Comparison of ENCODE assay signal across 8 mouse cellular contexts in genomic region chr15:96287369-96287975, GRCm38 (mm10). TPM values are rescaled to one million over a fixed set of nuclear protein-coding genes. Genes with fewer than 3 reads are reported as not detected.
A peak's percentile ranks its signal among the peaks of the same experiment; 100 is the strongest.
DNase-seq lines count a peak whose midpoint lies in the region; ATAC-seq and TF ChIP-seq lines count a peak whose summit lies in the region.

Gene Arid2, plus strand, starts transcription at chr15:96287518.

- WGBS in heart, embryonic 11.5 days (ENCODE audit: insufficient replicate concordance): under 1% methylated on average over 48 of the region's 67 CpGs
- 1% methylated on average over 47 of the region's 67 CpGs for WGBS in kidney, embryonic 15.5 days
- under 1% methylated on average over 52 of the region's 67 CpGs for WGBS in liver, embryonic 13.5 days (ENCODE audit: insufficient replicate concordance)
- 0% methylated on average over 27 of the region's 67 CpGs for WGBS in stomach, postnatal 0 days

- peak within 1 kb of the TSS; percentile 88 for H3K4me2 ChIP-seq in heart, embryonic 11.5 days
- H3K4me2 ChIP-seq in kidney, embryonic 15.5 days: peak within 1 kb of the TSS; percentile 69
- peak within 1 kb of the TSS; percentile 90 for H3K4me2 ChIP-seq in liver, embryonic 13.5 days
- H3K4me2 ChIP-seq in stomach, postnatal 0 days (replicated peaks; ENCODE audit: low read depth): peak within 1 kb of the TSS; percentile 78

- no peaks in the 10 kb centered on the region for H3K9me3 ChIP-seq in heart, embryonic 11.5 days (replicated peaks; ENCODE audit: control insufficient read depth, low read length)
- no peaks in the 10 kb centered on the region for H3K9me3 ChIP-seq in kidney, embryonic 15.5 days (replicated peaks)
- no peaks in the 10 kb centered on the region for H3K9me3 ChIP-seq in liver, embryonic 13.5 days (replicated peaks)
- no peaks in the 10 kb centered on the region for H3K9me3 ChIP-seq in stomach, postnatal 0 days (ENCODE audit: control insufficient read depth, low read length)

- DNase-seq in 416B (ENCODE audit: low read depth): peak; percentile 65
- DNase-seq in adrenal gland, postnatal 25 days: peak; percentile 73
- peak; percentile 57 for DNase-seq in liver, embryonic 13.5 days
- DNase-seq in natural killer cell, adult 2 months (ENCODE audit: low spot score in 2 of 2): peak; percentile 56 to 63
- peak; percentile 83 for DNase-seq in stomach, postnatal 0 days (ENCODE audit: low spot score)

- H3K4me1 ChIP-seq in embryonic fibroblast, embryonic 13.5 days (ENCODE audit: control insufficient read depth, insufficient read depth, low read length): peaks cover 6% of the 10 kb centered on the region; the same call in 1 of the 2 replicates
- H3K4me1 ChIP-seq in heart, embryonic 11.5 days (ENCODE audit: control insufficient read depth, insufficient read depth, low read length): peaks cover 18% of the 10 kb centered on the region
- peaks cover 30% of the 10 kb centered on the region for H3K4me1 ChIP-seq in kidney, embryonic 15.5 days
- H3K4me1 ChIP-seq in liver, embryonic 13.5 days (replicated peaks): peaks cover 43% of the 10 kb centered on the region
- no peaks in the 10 kb centered on the region for H3K4me1 ChIP-seq in stomach, postnatal 0 days (replicated peaks; ENCODE audit: control insufficient read depth, insufficient read depth)

- TF ChIP-seq POLR2A in embryonic fibroblast, embryonic 13.5 days (IDR thresholded peaks at IDR 0.05; ENCODE audit: low read depth, low read length): peak; percentile 22; the same call in 1 of the 2 replicates

- H3K27ac ChIP-seq in embryonic fibroblast, embryonic 13.5 days (ENCODE audit: insufficient read depth, low read length): peak within 1 kb of the TSS; percentile 96
- peak within 1 kb of the TSS; percentile 100 for H3K27ac ChIP-seq in heart, embryonic 11.5 days (ENCODE audit: low read depth, low read length)
- H3K27ac ChIP-seq in kidney, embryonic 15.5 days: peak within 1 kb of the TSS; percentile 100
- peak within 1 kb of the TSS; percentile 98 for H3K27ac ChIP-seq in liver, embryonic 13.5 days
- H3K27ac ChIP-seq in stomach, postnatal 0 days (replicated peaks): peak within 1 kb of the TSS; percentile 100

- peak within 1 kb of the TSS; percentile 98 for H3K9ac ChIP-seq in heart, embryonic 11.5 days (ENCODE audit: low read depth, low read length)
- peak within 1 kb of the TSS; percentile 99 for H3K9ac ChIP-seq in kidney, embryonic 15.5 days
- H3K9ac ChIP-seq in liver, embryonic 13.5 days: peak within 1 kb of the TSS; percentile 98
- H3K9ac ChIP-seq in stomach, postnatal 0 days (ENCODE audit: low read length): peak within 1 kb of the TSS; percentile 99

- TF ChIP-seq CTCF in embryonic fibroblast, embryonic 13.5 days (IDR thresholded peaks at IDR 0.05; ENCODE audit: borderline replicate concordance, insufficient read depth, low read length): no peak
- TF ChIP-seq CTCF in stomach, postnatal 0 days (IDR thresholded peaks at IDR 0.05; ENCODE audit: low read depth): no peak

- no peak for TF ChIP-seq EP300 in stomach, postnatal 0 days (optimal IDR thresholded peaks at IDR 0.05)

- no peaks in the 10 kb centered on the region for H3K27me3 ChIP-seq in heart, embryonic 11.5 days (ENCODE audit: control insufficient read depth, insufficient read depth, low read length)
- no peaks in the 10 kb centered on the region for H3K27me3 ChIP-seq in kidney, embryonic 15.5 days
- no peaks in the 10 kb centered on the region for H3K27me3 ChIP-seq in liver, embryonic 13.5 days
- no peaks in the 10 kb centered on the region for H3K27me3 ChIP-seq in stomach, postnatal 0 days (ENCODE audit: control insufficient read depth, insufficient read depth, low read length)

- peak within 1 kb of the TSS; percentile 95 for H3K4me3 ChIP-seq in embryonic fibroblast, embryonic 13.5 days (ENCODE audit: insufficient read depth, low read length)
- H3K4me3 ChIP-seq in heart, embryonic 11.5 days (ENCODE audit: low read depth, low read length): peak within 1 kb of the TSS; percentile 82
- peak within 1 kb of the TSS; percentile 89 for H3K4me3 ChIP-seq in kidney, embryonic 15.5 days (replicated peaks)
- H3K4me3 ChIP-seq in liver, embryonic 13.5 days (replicated peaks): peak within 1 kb of the TSS; percentile 92
- peak within 1 kb of the TSS; percentile 93 for H3K4me3 ChIP-seq in stomach, postnatal 0 days (ENCODE audit: low read depth, low read length)

- no peaks in the 10 kb centered on the region for H3K36me3 ChIP-seq in heart, embryonic 11.5 days (ENCODE audit: control insufficient read depth, insufficient read depth, low read length)
- H3K36me3 ChIP-seq in kidney, embryonic 15.5 days: peaks cover 9% of the 10 kb centered on the region; the same call in 1 of the 2 replicates
- H3K36me3 ChIP-seq in liver, embryonic 13.5 days: peaks cover 13% of the 10 kb centered on the region; the same call in 1 of the 2 replicates
- no peaks in the 10 kb centered on the region for H3K36me3 ChIP-seq in stomach, postnatal 0 days (ENCODE audit: control insufficient read depth, insufficient read depth, low read length)

- ATAC-seq in heart, embryonic 11.5 days (replicated peaks; ENCODE audit: insufficient number of reproducible peaks, low FRiP score, low TSS enrichment): peak; percentile 62
- peak; percentile 22; the same call in 1 of the 2 replicates for ATAC-seq in kidney, embryonic 15.5 days (replicated peaks; ENCODE audit: low FRiP score)
- ATAC-seq in liver, embryonic 13.5 days (ENCODE audit: low read depth): peak; percentile 45
- ATAC-seq in stomach, postnatal 0 days (ENCODE audit: low FRiP score, low TSS enrichment): peak; percentile 48

RNA-seq across cellular contexts. Expression of gene Arid2, which starts in this region (rescaled TPM):
- total RNA-seq in adrenal gland, postnatal 25 days (2021): 37.9 and 51.1 TPM in 2 replicates
- 22.9 and 29.6 TPM in 2 replicates for polyA plus RNA-seq in embryonic fibroblast, embryonic 13.5 days (2011; ENCODE audit: insufficient read length, low read depth, missing spikeins)
- 22.0 and 22.6 TPM in 2 replicates for polyA plus RNA-seq in heart, embryonic 11.5 days (2014; fragmentation: Nextera tagmentation; extraction: Ambion mirVana)
- 25.3 and 26.1 TPM in 2 replicates for polyA plus RNA-seq in kidney, embryonic 15.5 days (2015; fragmentation: Nextera tagmentation; extraction: Ambion mirVana)
- 7.9 and 9.6 TPM in 2 replicates for polyA plus RNA-seq in liver, embryonic 13.5 days (2015; fragmentation: Nextera tagmentation; extraction: Ambion mirVana)
- 7.3 and 8.3 TPM in 2 replicates for polyA plus RNA-seq in stomach, postnatal 0 days (2015; fragmentation: Nextera tagmentation; extraction: Ambion mirVana)

Comparison
In these comparisons a context has a peak if more than half of its experiments do, and no peak if none do; other contexts are left out.
1. Peak in every context shown above with its lines: DNase-seq, ATAC-seq, H3K4me3 ChIP-seq and H3K27ac ChIP-seq.